Mouse (Mus musculus): ENCODE measurements around the gene Nnmt.

The Nnmt gene

GRCm38 (mm10) chr9:48635576-48636350, 30.8 kb upstream of the Nnmt start:
- no peak for DNase-seq (ENCODE audit: low read depth)

- no peak for DNase-seq (ENCODE audit: low read depth)
Observed at GRCm38 (mm10) chr9:48633147-48633546, 28.2 kb upstream of the Nnmt start.

- DNase-seq (ENCODE audit: low read depth): no peak
Observed at GRCm38 (mm10) chr9:48619268-48619667, 14.3 kb upstream of the Nnmt start.

- DNase-seq (ENCODE audit: low read depth): peak; percentile 67
Observed at GRCm38 (mm10) chr9:48618589-48618988, 13.6 kb upstream of the Nnmt start.

- DNase-seq (ENCODE audit: low read depth): no peak
Observed at GRCm38 (mm10) chr9:48618111-48618510, 13.2 kb upstream of the Nnmt start.

- no peak for DNase-seq (ENCODE audit: low read depth)
Observed at GRCm38 (mm10) chr9:48617511-48618010, 12.6 kb upstream of the Nnmt start.

- no peak for DNase-seq (ENCODE audit: low read depth)
Observed at GRCm38 (mm10) chr9:48613221-48613620, 8.3 kb upstream of the Nnmt start.

GRCm38 (mm10) chr9:48612542-48612941, 7.6 kb upstream of the Nnmt start:
- no peak for DNase-seq (ENCODE audit: low read depth)

- no peak for DNase-seq (ENCODE audit: low read depth)
Observed at GRCm38 (mm10) chr9:48611032-48611431, 6.1 kb upstream of the Nnmt start.

GRCm38 (mm10) chr9:48609734-48610133, 4.8 kb upstream of the Nnmt start:
- peak; percentile 60 for DNase-seq (ENCODE audit: low read depth)

GRCm38 (mm10) chr9:48607417-48607816, 2.5 kb upstream of the Nnmt start:
- DNase-seq (ENCODE audit: low read depth): no peak

GRCm38 (mm10) chr9:48606171-48606570, 1.2 kb upstream of the Nnmt start:
- peak; percentile 32 for DNase-seq (ENCODE audit: low read depth)

GRCm38 (mm10) chr9:48605697-48606096, 744 bp upstream of the Nnmt start:
- no peak for DNase-seq (ENCODE audit: low read depth)

- DNase-seq (ENCODE audit: low read depth): no peak
Observed at GRCm38 (mm10) chr9:48604226-48604625, 727 bp downstream of the Nnmt start.

- DNase-seq (ENCODE audit: low read depth): no peak
Observed at GRCm38 (mm10) chr9:48600881-48601280, 4.1 kb downstream of the Nnmt start.

GRCm38 (mm10) chr9:48600066-48600465, 4.9 kb downstream of the Nnmt start:
- DNase-seq (ENCODE audit: low read depth): no peak

- no peak for DNase-seq (ENCODE audit: low read depth)
Observed at GRCm38 (mm10) chr9:48597494-48597893, 7.5 kb downstream of the Nnmt start.

- no peak for DNase-seq (ENCODE audit: low read depth)
Observed at GRCm38 (mm10) chr9:48596924-48597323, 8.0 kb downstream of the Nnmt start.

- DNase-seq (ENCODE audit: low read depth): no peak
Observed at GRCm38 (mm10) chr9:48593915-48594314, 11.0 kb downstream of the Nnmt start.

GRCm38 (mm10) chr9:48590606-48591005, 14.3 kb downstream of the Nnmt start:
- DNase-seq (ENCODE audit: low read depth): no peak

GRCm38 (mm10) chr9:48586332-48586731, 18.6 kb downstream of the Nnmt start:
- DNase-seq (ENCODE audit: low read depth): peak; percentile 76

GRCm38 (mm10) chr9:48580808-48581207, 24.1 kb downstream of the Nnmt start:
- DNase-seq (ENCODE audit: low read depth): no peak

GRCm38 (mm10) chr9:48562388-48562787, 42.6 kb downstream of the Nnmt start:
- DNase-seq (ENCODE audit: low read depth): no peak
